8 mouse cellular contexts compared by ENCODE assay signal in the genomic region with DNA sequence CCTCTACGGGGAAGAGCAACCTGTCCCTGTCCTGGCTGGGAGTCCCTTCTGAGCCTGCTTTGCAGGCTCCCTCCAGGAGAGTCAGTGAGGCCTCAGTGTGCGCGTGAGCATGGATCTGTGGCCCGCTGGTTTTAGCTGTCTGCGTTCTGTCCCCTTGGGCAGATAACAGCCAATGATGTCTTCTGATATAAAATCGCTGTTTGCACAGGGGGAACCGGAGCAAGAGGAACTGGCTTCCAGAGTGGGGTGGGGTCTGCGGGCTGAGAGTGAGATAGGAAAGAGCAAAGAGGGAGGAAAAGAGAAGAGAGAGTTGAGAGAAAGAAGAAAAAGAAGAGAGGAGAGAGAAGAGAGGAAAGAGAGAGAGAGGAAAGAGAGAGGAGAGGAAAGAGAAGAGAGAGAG. TPM values are rescaled to one million over a fixed set of nuclear protein-coding genes. Genes with fewer than 3 reads are reported as not detected.
DNase-seq lines count a peak whose midpoint lies in the region; ATAC-seq lines count a peak whose summit lies in the region.

No protein-coding gene starts in this region.

- WGBS in embryonic facial prominence, embryonic 11.5 days, result 23% methylated on average over 8 of the region's 8 CpGs
- WGBS in limb, embryonic 10.5 days, result 37% methylated on average over 8 of the region's 8 CpGs
- 26% methylated on average over 8 of the region's 8 CpGs for WGBS in neural tube, embryonic 13.5 days

- H3K4me2 ChIP-seq in embryonic facial prominence, embryonic 11.5 days (ENCODE audit: low read depth, low read length), result peak overlapping the region; percentile 79
- H3K4me2 ChIP-seq in neural tube, embryonic 13.5 days, result peak overlapping the region; percentile 91

- H3K27ac ChIP-seq in embryonic facial prominence, embryonic 11.5 days (replicated peaks; ENCODE audit: low read depth, low read length), result no peak overlapping the region
- H3K27ac ChIP-seq in limb, embryonic 10.5 days, result peak overlapping the region; percentile 80; the same call in 1 of the 2 replicates
- peak overlapping the region; percentile 74 for H3K27ac ChIP-seq in neural tube, embryonic 13.5 days (replicated peaks)

- H3K4me1 ChIP-seq in embryonic facial prominence, embryonic 11.5 days (ENCODE audit: control insufficient read depth, insufficient read depth, low read length), result no peaks in the 10 kb centered on the region
- peaks cover 22% of the 10 kb centered on the region for H3K4me1 ChIP-seq in limb, embryonic 10.5 days
- peaks cover 11% of the 10 kb centered on the region for H3K4me1 ChIP-seq in neural tube, embryonic 13.5 days (replicated peaks)

- H3K9me3 ChIP-seq in embryonic facial prominence, embryonic 11.5 days (replicated peaks; ENCODE audit: control insufficient read depth, low read length), result no peaks in the 10 kb centered on the region
- 0 out of 2 replicates have a peak, but pooled peaks cover 4% of the 10 kb centered on the region for H3K9me3 ChIP-seq in limb, embryonic 10.5 days (replicated peaks)
- 0 out of 2 replicates have a peak, but pooled peaks cover 7% of the 10 kb centered on the region for H3K9me3 ChIP-seq in neural tube, embryonic 13.5 days

- 0 out of 2 replicates have a peak, but pooled peaks cover 2% of the 10 kb centered on the region for H3K36me3 ChIP-seq in embryonic facial prominence, embryonic 11.5 days (replicated peaks; ENCODE audit: control insufficient read depth, insufficient read depth, low read depth, low read length)
- H3K36me3 ChIP-seq in limb, embryonic 10.5 days, result peaks cover 26% of the 10 kb centered on the region
- H3K36me3 ChIP-seq in neural tube, embryonic 13.5 days, result peaks cover 25% of the 10 kb centered on the region

- DNase-seq in frontal cortex, postnatal 36 days (ENCODE audit: low spot score in 2 of 2), result peak; percentile 13 to 21
- DNase-seq in frontal cortex, postnatal 10 days (ENCODE audit: low spot score in 2 of 2), result no peak
- DNase-seq in embryonic facial prominence, embryonic 11.5 days (ENCODE audit: low spot score), result no peak
- no peak for DNase-seq in limb, embryonic 10.5 days (ENCODE audit: low spot score)
- no peak for DNase-seq in urinary bladder, postnatal 36 days (ENCODE audit: low spot score in 2 of 2)
- no peak for DNase-seq in layer of hippocampus, adult 9-10 months (ENCODE audit: low spot score)

- ATAC-seq in CD4-positive, CD25-positive, alpha-beta regulatory T cell, adult 4 months, result peak; percentile 1
- ATAC-seq in embryonic facial prominence, embryonic 11.5 days (replicated peaks; ENCODE audit: insufficient number of reproducible peaks, low FRiP score, low TSS enrichment, low read depth), result no peak
- ATAC-seq in neural tube, embryonic 13.5 days (ENCODE audit: low read depth), result peak; percentile 33; the same call in 1 of the 2 replicates

- peak overlapping the region; percentile 68 for H3K4me3 ChIP-seq in embryonic facial prominence, embryonic 11.5 days (ENCODE audit: low read depth, low read length)
- peak overlapping the region; percentile 71 for H3K4me3 ChIP-seq in limb, embryonic 10.5 days
- H3K4me3 ChIP-seq in neural tube, embryonic 13.5 days, result peak overlapping the region; percentile 89

- no peaks in the 10 kb centered on the region for H3K27me3 ChIP-seq in embryonic facial prominence, embryonic 11.5 days (ENCODE audit: control insufficient read depth, insufficient read depth, low read length)
- H3K27me3 ChIP-seq in limb, embryonic 10.5 days (ENCODE audit: low read depth, poor library complexity, severe bottlenecking), result no peaks in the 10 kb centered on the region
- H3K27me3 ChIP-seq in neural tube, embryonic 13.5 days, result no peaks in the 10 kb centered on the region

- H3K9ac ChIP-seq in embryonic facial prominence, embryonic 11.5 days (replicated peaks; ENCODE audit: low read length), result peak overlapping the region; percentile 67
- peak overlapping the region; percentile 91 for H3K9ac ChIP-seq in neural tube, embryonic 13.5 days

RNA-seq across cellular contexts. Expression of a gene that starts 0.4 kb away (rescaled TPM):
- polyA plus RNA-seq in CD4-positive, CD25-positive, alpha-beta regulatory T cell, adult 4 months (2017; shearing (Covaris generic)), result 100 to 1,000 TPM; 260 to 314 TPM
- polyA plus RNA-seq in embryonic facial prominence, embryonic 11.5 days (2014; fragmentation: Nextera tagmentation; extraction: Ambion mirVana), result 41.8 and 44.2 TPM in 2 replicates
- polyA plus RNA-seq in limb, embryonic 10.5 days (2016; fragmentation: Nextera tagmentation; extraction: Ambion mirVana), result 36.1 and 37.7 TPM in 2 replicates
- 76.8 and 80.8 TPM in 2 replicates for polyA plus RNA-seq in neural tube, embryonic 13.5 days (2015; fragmentation: Nextera tagmentation; extraction: Ambion mirVana)

RNA-seq across cellular contexts. Expression of a gene that starts 28.7 kb away (rescaled TPM):
- 10 to 100 TPM; 17.1 to 27.4 TPM for polyA plus RNA-seq in CD4-positive, CD25-positive, alpha-beta regulatory T cell, adult 4 months (2017; shearing (Covaris generic))
- polyA plus RNA-seq in embryonic facial prominence, embryonic 11.5 days (2014; fragmentation: Nextera tagmentation; extraction: Ambion mirVana), result 49.7 and 61.2 TPM in 2 replicates
- polyA plus RNA-seq in limb, embryonic 10.5 days (2016; fragmentation: Nextera tagmentation; extraction: Ambion mirVana), result 33.3 and 35.3 TPM in 2 replicates
- 53.7 and 56.0 TPM in 2 replicates for polyA plus RNA-seq in neural tube, embryonic 13.5 days (2015; fragmentation: Nextera tagmentation; extraction: Ambion mirVana)

RNA-seq across cellular contexts. Expression of a gene that starts 43.6 kb away (rescaled TPM):
- 10 to 100 TPM; 14.8 to 18.4 TPM for polyA plus RNA-seq in CD4-positive, CD25-positive, alpha-beta regulatory T cell, adult 4 months (2017; shearing (Covaris generic))
- 1.8 and 2.1 TPM in 2 replicates for polyA plus RNA-seq in embryonic facial prominence, embryonic 11.5 days (2014; fragmentation: Nextera tagmentation; extraction: Ambion mirVana)
- 2.1 and 3.2 TPM in 2 replicates for polyA plus RNA-seq in limb, embryonic 10.5 days (2016; fragmentation: Nextera tagmentation; extraction: Ambion mirVana)
- polyA plus RNA-seq in neural tube, embryonic 13.5 days (2015; fragmentation: Nextera tagmentation; extraction: Ambion mirVana), result 11.5 and 12.3 TPM in 2 replicates

RNA-seq across cellular contexts. Expression of a gene that starts 58.4 kb away (rescaled TPM):
- 10 to 100 TPM; 14.2 to 21.1 TPM for polyA plus RNA-seq in CD4-positive, CD25-positive, alpha-beta regulatory T cell, adult 4 months (2017; shearing (Covaris generic))
- polyA plus RNA-seq in embryonic facial prominence, embryonic 11.5 days (2014; fragmentation: Nextera tagmentation; extraction: Ambion mirVana), result 142 and 144 TPM in 2 replicates
- polyA plus RNA-seq in limb, embryonic 10.5 days (2016; fragmentation: Nextera tagmentation; extraction: Ambion mirVana), result 153 and 158 TPM in 2 replicates
- 142 and 154 TPM in 2 replicates for polyA plus RNA-seq in neural tube, embryonic 13.5 days (2015; fragmentation: Nextera tagmentation; extraction: Ambion mirVana)

Comparison
In these comparisons a context has a peak if more than half of its experiments do, and no peak if none do; other contexts are left out.
1. DNase-seq: peak in frontal cortex, postnatal 36 days (2 of 2); none in frontal cortex, postnatal 10 days (0 of 2), embryonic facial prominence, embryonic 11.5 days (single experiment), limb, embryonic 10.5 days (single experiment), urinary bladder, postnatal 36 days (0 of 2) and layer of hippocampus, adult 9-10 months (single experiment).
2. Peak in every context shown above with its lines, with median percentiles within 50 percentile points of each other: H3K4me3 ChIP-seq.